Mouse (Mus musculus): ENCODE measurements around the gene Sesn3. TPM values are rescaled to one million over a fixed set of nuclear protein-coding genes. Genes with fewer than 3 reads are reported as not detected.
A peak's percentile ranks its signal among the peaks of the same experiment; 100 is the strongest.

The Sesn3 gene
- polyA plus RNA-seq, 1 experiment from 2014 or later = 33.4 TPM

- Histone ChIP-seq H3K36me3 (ENCODE audit: control insufficient read depth, insufficient read depth, low read length) (no peaks in the 10 kb centered on the region), H3K9ac (ENCODE audit: low read depth, low read length) (no peak overlapping the region), H3K4me1 (replicated peaks; ENCODE audit: control insufficient read depth, insufficient read depth, low read length) (no peaks in the 10 kb centered on the region; the same call in 1 of the 2 replicates), H3K27me3 (ENCODE audit: control insufficient read depth, insufficient read depth, low read length) (no peaks in the 10 kb centered on the region), H3K27ac (ENCODE audit: low read depth, low read length) (no peak overlapping the region), H3K4me2 (replicated peaks; ENCODE audit: low read depth, low read length) (no peak overlapping the region), H3K9me3 (ENCODE audit: control insufficient read depth, low read length) (no peaks in the 10 kb centered on the region), H3K4me3 (ENCODE audit: low read depth, low read length) (no peak overlapping the region)
- DNase-seq (ENCODE audit: low spot score) (peak; percentile 62), ATAC-seq (ENCODE audit: low FRiP score) (peak; percentile 67; the same call in 1 of the 2 replicates)
- 39% methylated on average over 11 of the region's 11 CpGs for WGBS
Measured at GRCm38 (mm10) chr9:14246016-14246799, 28.7 kb upstream of the Sesn3 start.

- H3K9ac ChIP-seq (ENCODE audit: low read depth, low read length) = no peak overlapping the region
- no peaks in the 10 kb centered on the region for H3K27me3 ChIP-seq (ENCODE audit: control insufficient read depth, insufficient read depth, low read length)
- WGBS = 76% methylated on average over 12 of the region's 12 CpGs
- DNase-seq (ENCODE audit: low spot score) (no peak), ATAC-seq (ENCODE audit: low FRiP score) (no peak)
- H3K4me2 ChIP-seq (replicated peaks; ENCODE audit: low read depth, low read length) = no peak overlapping the region
- no peaks in the 10 kb centered on the region for H3K9me3 ChIP-seq (ENCODE audit: control insufficient read depth, low read length)
- H3K27ac ChIP-seq (ENCODE audit: low read depth, low read length) = no peak overlapping the region
- no peaks in the 10 kb centered on the region for H3K36me3 ChIP-seq (ENCODE audit: control insufficient read depth, insufficient read depth, low read length)
- no peak overlapping the region for H3K4me3 ChIP-seq (ENCODE audit: low read depth, low read length)
- H3K4me1 ChIP-seq (replicated peaks; ENCODE audit: control insufficient read depth, insufficient read depth, low read length) = no peaks in the 10 kb centered on the region; the same call in 1 of the 2 replicates
Measured at GRCm38 (mm10) chr9:14247480-14248208, 27.2 kb upstream of the Sesn3 start.

GRCm38 (mm10) chr9:14248209-14248596 lies 26.7 kb upstream of the Sesn3 start:
- H3K36me3 ChIP-seq (ENCODE audit: control insufficient read depth, insufficient read depth, low read length) = no peaks in the 10 kb centered on the region
- 77% methylated on average over 3 of the region's 3 CpGs for WGBS
- no peak for ATAC-seq (ENCODE audit: low FRiP score)

DNA sequence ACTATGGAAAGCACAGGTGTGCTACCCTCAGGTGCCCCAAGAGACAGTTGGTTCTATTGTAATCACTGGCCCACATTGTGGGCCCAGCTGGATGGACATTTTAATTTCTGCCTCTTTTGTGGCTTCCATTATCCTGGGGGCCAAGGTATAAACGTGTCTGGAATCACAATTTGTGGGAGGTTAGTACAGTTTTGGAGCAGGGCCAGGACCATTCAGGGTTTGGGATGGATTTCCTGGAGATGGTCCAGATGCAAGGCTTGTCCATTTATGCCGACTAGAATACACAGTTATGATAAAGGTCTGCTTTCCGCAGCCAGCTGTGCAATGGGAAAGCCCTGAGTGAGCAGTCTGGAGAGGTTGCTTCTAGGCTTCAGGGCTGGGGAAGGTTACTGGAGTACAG lies 13.7 kb upstream of the Sesn3 start:
- DNase-seq (ENCODE audit: low spot score) = no peak
- no peak overlapping the region for H3K9ac ChIP-seq (ENCODE audit: low read depth, low read length)
- 77% methylated on average over 3 of the region's 3 CpGs for WGBS
- no peak overlapping the region for H3K27ac ChIP-seq (ENCODE audit: low read depth, low read length)
- H3K36me3 ChIP-seq (ENCODE audit: control insufficient read depth, insufficient read depth, low read length) = no peaks in the 10 kb centered on the region
- no peak overlapping the region for H3K4me3 ChIP-seq (ENCODE audit: low read depth, low read length)
- H3K9me3 ChIP-seq (ENCODE audit: control insufficient read depth, low read length) = no peaks in the 10 kb centered on the region
- H3K4me2 ChIP-seq (replicated peaks; ENCODE audit: low read depth, low read length) = no peak overlapping the region
- ATAC-seq (ENCODE audit: low FRiP score) = no peak
- H3K4me1 ChIP-seq (replicated peaks; ENCODE audit: control insufficient read depth, insufficient read depth, low read length) = no peaks in the 10 kb centered on the region
- no peaks in the 10 kb centered on the region for H3K27me3 ChIP-seq (ENCODE audit: control insufficient read depth, insufficient read depth, low read length)

More at GRCm38 (mm10) chr9:14248209-14248596, 26.7 kb upstream of the Sesn3 start:
- H3K27me3 ChIP-seq (ENCODE audit: control insufficient read depth, insufficient read depth, low read length) = no peaks in the 10 kb centered on the region
- H3K4me2 ChIP-seq (replicated peaks; ENCODE audit: low read depth, low read length) = no peak overlapping the region
- DNase-seq (ENCODE audit: low spot score) = no peak
- H3K4me1 ChIP-seq (replicated peaks; ENCODE audit: control insufficient read depth, insufficient read depth, low read length) = no peaks in the 10 kb centered on the region; the same call in 1 of the 2 replicates
- H3K9me3 ChIP-seq (ENCODE audit: control insufficient read depth, low read length) = no peaks in the 10 kb centered on the region
- no peak overlapping the region for H3K4me3 ChIP-seq (ENCODE audit: low read depth, low read length)
- H3K27ac ChIP-seq (ENCODE audit: low read depth, low read length) = no peak overlapping the region
- no peak overlapping the region for H3K9ac ChIP-seq (ENCODE audit: low read depth, low read length)

- H3K4me2 ChIP-seq (replicated peaks; ENCODE audit: low read depth, low read length) = no peak overlapping the region
- H3K9ac ChIP-seq (ENCODE audit: low read depth, low read length) = no peak overlapping the region
- WGBS = 70% methylated on average over 4 of the region's 4 CpGs
- H3K4me1 ChIP-seq (replicated peaks; ENCODE audit: control insufficient read depth, insufficient read depth, low read length) = no peaks in the 10 kb centered on the region
- no peaks in the 10 kb centered on the region for H3K9me3 ChIP-seq (ENCODE audit: control insufficient read depth, low read length)
- ATAC-seq (ENCODE audit: low FRiP score) (no peak), DNase-seq (ENCODE audit: low spot score) (no peak)
- no peak overlapping the region for H3K27ac ChIP-seq (ENCODE audit: low read depth, low read length)
- H3K36me3 ChIP-seq (ENCODE audit: control insufficient read depth, insufficient read depth, low read length) = no peaks in the 10 kb centered on the region
- no peaks in the 10 kb centered on the region for H3K27me3 ChIP-seq (ENCODE audit: control insufficient read depth, insufficient read depth, low read length)
- H3K4me3 ChIP-seq (ENCODE audit: low read depth, low read length) = no peak overlapping the region
Measured at GRCm38 (mm10) chr9:14262568-14262972, 12.3 kb upstream of the Sesn3 start.

DNA sequence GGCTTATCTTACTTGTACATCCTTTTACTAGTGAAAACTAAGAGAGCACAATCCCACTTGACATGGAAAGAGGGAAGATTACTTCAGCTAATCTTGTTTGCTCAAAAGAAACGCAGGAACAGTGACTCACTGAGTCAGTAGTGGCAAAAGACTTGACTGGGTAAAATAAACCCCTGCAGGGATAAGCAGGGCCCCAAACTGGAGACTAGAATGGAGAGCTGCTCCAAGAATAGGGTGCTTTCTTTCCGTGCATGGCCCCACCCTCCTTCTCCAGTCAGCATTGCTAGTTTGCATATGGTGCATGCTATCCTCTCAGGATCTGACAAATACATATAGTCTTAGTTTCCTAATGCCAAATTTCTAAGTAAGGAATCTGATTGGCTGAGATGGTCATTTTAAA lies 8.4 kb upstream of the Sesn3 start:
- no peaks in the 10 kb centered on the region for H3K27me3 ChIP-seq (ENCODE audit: control insufficient read depth, insufficient read depth, low read length)
- H3K27ac ChIP-seq (ENCODE audit: low read depth, low read length) = no peak overlapping the region
- H3K4me2 ChIP-seq (replicated peaks; ENCODE audit: low read depth, low read length) = no peak overlapping the region
- ATAC-seq (ENCODE audit: low FRiP score) = no peak
- no peaks in the 10 kb centered on the region for H3K4me1 ChIP-seq (replicated peaks; ENCODE audit: control insufficient read depth, insufficient read depth, low read length)
- 17% methylated on average over 2 of the region's 2 CpGs for WGBS
- no peak overlapping the region for H3K4me3 ChIP-seq (ENCODE audit: low read depth, low read length)
- H3K9me3 ChIP-seq (ENCODE audit: control insufficient read depth, low read length) = no peaks in the 10 kb centered on the region
- H3K9ac ChIP-seq (ENCODE audit: low read depth, low read length) = no peak overlapping the region
- no peak for DNase-seq (ENCODE audit: low spot score)
- H3K36me3 ChIP-seq (ENCODE audit: control insufficient read depth, insufficient read depth, low read length) = no peaks in the 10 kb centered on the region

GRCm38 (mm10) chr9:14268578-14268977 lies 6.3 kb upstream of the Sesn3 start:
- H3K4me1 ChIP-seq (replicated peaks; ENCODE audit: control insufficient read depth, insufficient read depth, low read length) = no peaks in the 10 kb centered on the region
- no peak overlapping the region for H3K27ac ChIP-seq (ENCODE audit: low read depth, low read length)
- no peak overlapping the region for H3K9ac ChIP-seq (ENCODE audit: low read depth, low read length)
- WGBS = 88% methylated on average over 2 of the region's 2 CpGs
- no peak for DNase-seq (ENCODE audit: low spot score)
- H3K27me3 ChIP-seq (ENCODE audit: control insufficient read depth, insufficient read depth, low read length) = no peaks in the 10 kb centered on the region
- H3K36me3 ChIP-seq (ENCODE audit: control insufficient read depth, insufficient read depth, low read length) = no peaks in the 10 kb centered on the region
- H3K4me3 ChIP-seq (ENCODE audit: low read depth, low read length) = no peak overlapping the region
- ATAC-seq (ENCODE audit: low FRiP score) = no peak
- H3K9me3 ChIP-seq (ENCODE audit: control insufficient read depth, low read length) = no peaks in the 10 kb centered on the region
- H3K4me2 ChIP-seq (replicated peaks; ENCODE audit: low read depth, low read length) = no peak overlapping the region

- no peak overlapping the region for H3K9ac ChIP-seq (ENCODE audit: low read depth, low read length)
- ATAC-seq (ENCODE audit: low FRiP score) (no peak), DNase-seq (ENCODE audit: low spot score) (no peak)
- H3K36me3 ChIP-seq (ENCODE audit: control insufficient read depth, insufficient read depth, low read length) = no peaks in the 10 kb centered on the region
- H3K4me1 ChIP-seq (replicated peaks; ENCODE audit: control insufficient read depth, insufficient read depth, low read length) = no peaks in the 10 kb centered on the region
- 75% methylated on average over 1 of the region's 1 CpGs for WGBS
- no peaks in the 10 kb centered on the region for H3K27me3 ChIP-seq (ENCODE audit: control insufficient read depth, insufficient read depth, low read length)
- no peak overlapping the region for H3K4me3 ChIP-seq (ENCODE audit: low read depth, low read length)
- no peaks in the 10 kb centered on the region for H3K9me3 ChIP-seq (ENCODE audit: control insufficient read depth, low read length)
- H3K4me2 ChIP-seq (replicated peaks; ENCODE audit: low read depth, low read length) = no peak overlapping the region
- no peak overlapping the region for H3K27ac ChIP-seq (ENCODE audit: low read depth, low read length)
Measured at GRCm38 (mm10) chr9:14272921-14273320, 1.9 kb upstream of the Sesn3 start.

Measured in hindbrain, embryonic 11.5 days (tissue).